Mouse (Mus musculus) kidney, adult 2 months (tissue): Measurements from ENCODE around the gene Nup54. TPM values are rescaled to one million over a fixed set of nuclear protein-coding genes. Genes with fewer than 3 reads are reported as not detected.

ENCODE experiments used
- DNase-seq: peaks from one replicate; pipeline ENCODE4 v3.0.0; 2021
- H3K27ac ChIP-seq: fragments of 200-500 bp; 2 replicates; pipeline ENCODE4 v1.5.1; 2012; ENCODE audit warnings: low read depth, low read length, control low read depth, inconsistent platforms; ENCODE audit not compliant: insufficient read depth
- H3K27me3 ChIP-seq: fragments of 200-500 bp; replicated peaks from 2 replicates; pipeline ENCODE4 v1.6.1; 2012; ENCODE audit warnings: mild to moderate bottlenecking, moderate library complexity, low read length, inconsistent platforms; ENCODE audit not compliant: control insufficient read depth, insufficient read depth
- H3K36me3 ChIP-seq: fragments of 200-500 bp; 2 replicates; pipeline ENCODE4 v1.6.1; 2012; ENCODE audit warnings: mild to moderate bottlenecking, moderate library complexity, low read length, inconsistent platforms; ENCODE audit not compliant: control insufficient read depth, insufficient read depth
- H3K4me1 ChIP-seq: fragments of 200-500 bp; 2 replicates; pipeline ENCODE4 v1.6.1; 2011; ENCODE audit warnings: low read length; ENCODE audit not compliant: control insufficient read depth, insufficient read depth
- H3K4me3 ChIP-seq: fragments of 200-500 bp; 2 replicates; pipeline ENCODE4 v1.5.1; 2011; ENCODE audit warnings: mild to moderate bottlenecking, low read depth, low read length, control low read depth; ENCODE audit not compliant: insufficient read depth
- CTCF ChIP-seq: fragments of 200-500 bp; conservative IDR thresholded peaks from 2 replicates; pipeline ENCODE4 v1.5.1; 2011; ENCODE audit warnings: low read depth, mild to moderate bottlenecking, control low read depth, low read length, moderate library complexity, mixed read lengths; ENCODE audit not compliant: insufficient read depth, insufficient read length
- POLR2A ChIP-seq: fragments of 200-500 bp; IDR thresholded peaks from one replicate; pipeline ENCODE4 v1.6.1; 2011; ENCODE audit warnings: low read depth, low read length, control low read depth
- WGBS: fragments of 180-500 bp; shearing (Covaris S2); methylation state at CpG from one replicate; pipeline ENCODE4 v1.1.7; 2018; 5-methylcytosine and 5-hydroxymethylcytosine counted together
- polyA plus RNA-seq: library from polyadenylated mRNA; depleted of rRNA; stranded (reverse); fragments of >200 nt; gene quantifications from 2 replicates; pipeline ENCODE4 v1.2.3, GENCODE M21; 2012

Gene Nup54
- polyA plus RNA-seq, 1 experiment = 14.8 TPM

- 44% methylated on average over 13 of the region's 13 CpGs for WGBS
- peak overlapping the region; percentile 8; the same call in 1 of the 2 replicates for H3K27ac ChIP-seq
Measured at GRCm38 (mm10) chr5:92376795-92377405, 58.1 kb downstream of the Nup54 start.

GRCm38 (mm10) chr5:92375368-92375767 lies 59.7 kb downstream of the Nup54 start:
- Histone ChIP-seq H3K27me3 (no peaks in the 10 kb centered on the region), H3K27ac (peak overlapping the region; percentile 81), H3K4me1 (peaks cover 6% of the 10 kb centered on the region; the same call in 1 of the 2 replicates), H3K4me3 (no peak overlapping the region), H3K36me3 (no peaks in the 10 kb centered on the region)
- TF ChIP-seq CTCF = no peak
- TF ChIP-seq POLR2A = no peak
- WGBS = 60% methylated on average over 17 of the region's 17 CpGs
- DNase-seq = peak; percentile 61

More at GRCm38 (mm10) chr5:92376795-92377405, 58.1 kb downstream of the Nup54 start:
- DNase-seq = no peak
- H3K27me3 ChIP-seq = no peaks in the 10 kb centered on the region
- TF ChIP-seq CTCF = no peak
- no peak for TF ChIP-seq POLR2A
- H3K4me1 ChIP-seq = peaks cover 3% of the 10 kb centered on the region; the same call in 1 of the 2 replicates
- H3K36me3 ChIP-seq = no peaks in the 10 kb centered on the region
- H3K4me3 ChIP-seq = no peak overlapping the region

GRCm38 (mm10) chr5:92374721-92375142 lies 60.3 kb downstream of the Nup54 start:
- TF ChIP-seq POLR2A (no peak), CTCF (peak; percentile 32)
- 20% methylated on average over 6 of the region's 6 CpGs for WGBS
- DNase-seq = peak; percentile 83
- peak overlapping the region; percentile 81 for H3K27ac ChIP-seq
- H3K36me3 ChIP-seq = no peaks in the 10 kb centered on the region
- H3K4me3 ChIP-seq = no peak overlapping the region
- peaks cover 6% of the 10 kb centered on the region; the same call in 1 of the 2 replicates for H3K4me1 ChIP-seq
- H3K27me3 ChIP-seq = no peaks in the 10 kb centered on the region

- no peak overlapping the region for H3K4me3 ChIP-seq
- H3K27ac ChIP-seq = no peak overlapping the region
- TF ChIP-seq POLR2A (no peak), CTCF (no peak)
- H3K27me3 ChIP-seq = no peaks in the 10 kb centered on the region
- 48% methylated on average over 2 of the region's 2 CpGs for WGBS
- no peaks in the 10 kb centered on the region for H3K36me3 ChIP-seq
- DNase-seq = no peak
- H3K4me1 ChIP-seq = peaks cover 9% of the 10 kb centered on the region; the same call in 1 of the 2 replicates
Measured at GRCm38 (mm10) chr5:92372605-92373004, 62.4 kb downstream of the Nup54 start.

- no peak overlapping the region for H3K27ac ChIP-seq
- H3K27me3 ChIP-seq = no peaks in the 10 kb centered on the region
- peaks cover 9% of the 10 kb centered on the region; the same call in 1 of the 2 replicates for H3K4me1 ChIP-seq
- DNase-seq = no peak
- H3K4me3 ChIP-seq = no peak overlapping the region
- no peaks in the 10 kb centered on the region for H3K36me3 ChIP-seq
- no peak for TF ChIP-seq POLR2A
- TF ChIP-seq CTCF = no peak
- 75% methylated on average over 14 of the region's 14 CpGs for WGBS
Measured at GRCm38 (mm10) chr5:92371361-92371976, 63.5 kb downstream of the Nup54 start.

GRCm38 (mm10) chr5:92370891-92371290 lies 64.1 kb downstream of the Nup54 start:
- Histone ChIP-seq H3K4me1 (peaks cover 9% of the 10 kb centered on the region; the same call in 1 of the 2 replicates), H3K36me3 (no peaks in the 10 kb centered on the region), H3K27me3 (no peaks in the 10 kb centered on the region), H3K4me3 (no peak overlapping the region), H3K27ac (no peak overlapping the region)
- TF ChIP-seq CTCF (no peak), POLR2A (no peak)
- DNase-seq = no peak
- WGBS = 85% methylated on average over 6 of the region's 6 CpGs

GRCm38 (mm10) chr5:92370392-92370791 lies 64.6 kb downstream of the Nup54 start:
- 66% methylated on average over 6 of the region's 6 CpGs for WGBS
- DNase-seq = no peak
- H3K27ac ChIP-seq = no peak overlapping the region
- no peaks in the 10 kb centered on the region for H3K27me3 ChIP-seq
- no peak overlapping the region for H3K4me3 ChIP-seq
- H3K4me1 ChIP-seq = peaks cover 9% of the 10 kb centered on the region; the same call in 1 of the 2 replicates
- H3K36me3 ChIP-seq = no peaks in the 10 kb centered on the region
- TF ChIP-seq CTCF (no peak), POLR2A (no peak)
